9 mouse cellular contexts compared by ENCODE assay signal in genomic region chr9:64918560-64918959, GRCm38 (mm10). TPM values are rescaled to one million over a fixed set of nuclear protein-coding genes. Genes with fewer than 3 reads are reported as not detected.
A peak's percentile ranks its signal among the peaks of the same experiment; 100 is the strongest.
DNase-seq lines count a peak whose midpoint lies in the region; ATAC-seq lines count a peak whose summit lies in the region.
"Had no signal": no experiment of that assay in that cellular context is flagged by ENCODE, and none has a peak within 500 bp of the region (broad histone marks: within the 10 kb centered on the region; RNA-seq: fewer than 3 reads in every experiment).

No protein-coding gene starts in this region.

- H3K4me3 ChIP-seq in heart, embryonic 15.5 days = peak overlapping the region; percentile 47
- peak overlapping the region; percentile 51 for H3K4me3 ChIP-seq in heart, embryonic 16.5 days (ENCODE audit: low read length)
- H3K4me3 ChIP-seq in lung, embryonic 16.5 days (ENCODE audit: low read length) = peak overlapping the region; percentile 47

- no peaks in the 10 kb centered on the region for H3K9me3 ChIP-seq in heart, embryonic 15.5 days (replicated peaks)
- peaks cover 2% of the 10 kb centered on the region; the same call in 1 of the 2 replicates for H3K9me3 ChIP-seq in heart, embryonic 16.5 days (replicated peaks; ENCODE audit: control insufficient read depth, low read length)
- H3K9me3 ChIP-seq in lung, embryonic 16.5 days (ENCODE audit: control insufficient read depth, low read length) = no peaks in the 10 kb centered on the region

- H3K9ac ChIP-seq in heart, embryonic 15.5 days = peak overlapping the region; percentile 36; the same call in 1 of the 2 replicates
- H3K9ac ChIP-seq in heart, embryonic 16.5 days (ENCODE audit: low read length) = peak overlapping the region; percentile 64
- peak overlapping the region; percentile 52 for H3K9ac ChIP-seq in lung, embryonic 16.5 days (ENCODE audit: low read length)

- no peak overlapping the region for H3K27ac ChIP-seq in heart, embryonic 15.5 days
- no peak overlapping the region for H3K27ac ChIP-seq in heart, embryonic 16.5 days (ENCODE audit: low read length)
- H3K27ac ChIP-seq in lung, embryonic 16.5 days (ENCODE audit: low read length) = peak overlapping the region; percentile 30; the same call in 1 of the 2 replicates

- H3K27me3 ChIP-seq in heart, embryonic 15.5 days = no peaks in the 10 kb centered on the region
- H3K27me3 ChIP-seq in heart, embryonic 16.5 days (ENCODE audit: control insufficient read depth, insufficient read depth, low read length) = no peaks in the 10 kb centered on the region
- no peaks in the 10 kb centered on the region for H3K27me3 ChIP-seq in lung, embryonic 16.5 days (ENCODE audit: control insufficient read depth, insufficient read depth, low read depth, low read length)

- peak overlapping the region; percentile 61 for H3K4me2 ChIP-seq in heart, embryonic 15.5 days
- H3K4me2 ChIP-seq in heart, embryonic 16.5 days (ENCODE audit: low read depth, low read length) = peak overlapping the region; percentile 63
- H3K4me2 ChIP-seq in lung, embryonic 16.5 days (ENCODE audit: low read depth, low read length) = peak overlapping the region; percentile 55

- 20% methylated on average over 16 of the region's 16 CpGs for WGBS in heart, embryonic 15.5 days
- WGBS in heart, embryonic 16.5 days = 36% methylated on average over 16 of the region's 16 CpGs
- WGBS in lung, embryonic 16.5 days = 33% methylated on average over 16 of the region's 16 CpGs

- no peak for ATAC-seq in heart, embryonic 15.5 days (replicated peaks; ENCODE audit: insufficient number of reproducible peaks, insufficient read depth, low FRiP score, low read depth)
- no peak; the same call in 1 of the 2 replicates for ATAC-seq in heart, embryonic 16.5 days (replicated peaks; ENCODE audit: extremely low read depth, insufficient read depth, low FRiP score)
- peak; percentile 51; the same call in 1 of the 2 replicates for ATAC-seq in lung, embryonic 16.5 days (ENCODE audit: low read depth)

- H3K36me3 ChIP-seq in heart, embryonic 15.5 days = no peaks in the 10 kb centered on the region
- H3K36me3 ChIP-seq in heart, embryonic 16.5 days (ENCODE audit: control insufficient read depth, insufficient read depth) = peaks cover 4% of the 10 kb centered on the region
- H3K36me3 ChIP-seq in lung, embryonic 16.5 days (ENCODE audit: control insufficient read depth, insufficient read depth, low read length) = 0 out of 2 replicates have a peak, but pooled peaks cover 1% of the 10 kb centered on the region

- no peaks in the 10 kb centered on the region for H3K4me1 ChIP-seq in heart, embryonic 15.5 days (replicated peaks)
- H3K4me1 ChIP-seq in heart, embryonic 16.5 days (ENCODE audit: control insufficient read depth, insufficient read depth, low read length) = no peaks in the 10 kb centered on the region
- H3K4me1 ChIP-seq in lung, embryonic 16.5 days (replicated peaks; ENCODE audit: control insufficient read depth, insufficient read depth, low read length) = 0 out of 2 replicates have a peak, but pooled peaks cover 2% of the 10 kb centered on the region

- DNase-seq in heart, adult 8-10 months (ENCODE audit: low spot score) = no peak
- peak; percentile 62 for DNase-seq in T-cell, adult 2 months (ENCODE audit: low spot score)
- DNase-seq in thymus, postnatal 14 days = peak; percentile 71
- DNase-seq in cerebellum, postnatal 25 days = no peak
- DNase-seq in right cerebral cortex, postnatal 4 days = no peak

RNA-seq across cellular contexts. Expression of gene Slc24a1, which starts 32.8 kb away (rescaled TPM):
- 0.03 and 0.04 TPM in 2 replicates for polyA plus RNA-seq in heart, embryonic 15.5 days (2015; fragmentation: Nextera tagmentation; extraction: Ambion mirVana)
- total RNA-seq in heart, adult 8-10 months (2022) = under 1 TPM; 0.09 to 0.20 (median 0.14) TPM
- polyA plus RNA-seq in heart, embryonic 16.5 days (2015; fragmentation: Nextera tagmentation; extraction: Ambion mirVana) = 0.04 TPM in 1 of 2 replicates, not detected in the other
- polyA plus RNA-seq in lung, embryonic 16.5 days (2015; fragmentation: Nextera tagmentation; extraction: Ambion mirVana) = 0.06 and 0.08 TPM in 2 replicates
- total RNA-seq: MEL had no signal

RNA-seq across cellular contexts. Expression of gene Ints14, which starts 42.1 kb away (rescaled TPM):
- 32.5 and 36.9 TPM in 2 replicates for polyA plus RNA-seq in heart, embryonic 15.5 days (2015; fragmentation: Nextera tagmentation; extraction: Ambion mirVana)
- 10 to 100 TPM; 12.8 to 17.2 (median 14.2) TPM for total RNA-seq in heart, adult 8-10 months (2022)
- polyA plus RNA-seq in heart, embryonic 16.5 days (2015; fragmentation: Nextera tagmentation; extraction: Ambion mirVana) = 36.0 and 38.8 TPM in 2 replicates
- polyA plus RNA-seq in lung, embryonic 16.5 days (2015; fragmentation: Nextera tagmentation; extraction: Ambion mirVana) = 53.2 and 55.8 TPM in 2 replicates

Comparison
In these comparisons a context has a peak if more than half of its experiments do, and no peak if none do; other contexts are left out.
1. DNase-seq: peak in T-cell, adult 2 months (single experiment) and thymus, postnatal 14 days (single experiment); none in heart, adult 8-10 months (single experiment), cerebellum, postnatal 25 days (0 of 2) and right cerebral cortex, postnatal 4 days (single experiment).
2. Peak in every context shown above with its lines, with median percentiles within 50 percentile points of each other: H3K4me2 ChIP-seq, H3K4me3 ChIP-seq and H3K9ac ChIP-seq.